Mouse (Mus musculus): Measurements from ENCODE around the gene Rcor2.

DNA sequence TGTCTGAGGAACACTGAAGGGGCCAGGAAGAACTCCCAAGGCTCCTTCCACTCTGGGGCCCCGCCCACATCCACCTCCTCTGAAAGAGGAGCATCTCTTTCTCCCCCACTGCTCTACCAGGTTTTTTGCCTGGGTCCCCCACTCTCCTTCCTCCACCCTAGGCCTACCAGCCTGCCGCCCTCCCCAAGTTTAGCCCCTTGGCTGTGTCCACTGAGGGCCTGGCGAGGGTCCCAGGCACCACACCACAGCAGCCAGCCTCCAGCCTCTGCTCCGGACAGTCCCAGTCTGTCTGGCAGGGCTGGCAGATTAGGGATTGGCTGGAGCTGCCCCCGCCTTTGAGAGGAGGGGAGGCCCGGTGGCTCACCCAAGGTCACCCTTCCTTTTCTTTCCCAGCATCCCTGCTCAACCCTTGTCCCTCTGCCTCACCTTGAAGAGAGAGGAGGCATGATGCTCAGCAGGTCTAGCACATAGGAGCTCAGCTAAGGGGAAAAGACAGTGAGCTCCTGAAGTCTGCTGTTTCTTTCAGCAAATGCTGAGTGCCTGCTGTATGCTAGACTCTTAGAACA lies 2.3 kb upstream of the Rcor2 start:
- TF ChIP-seq CTCF (IDR thresholded peaks at IDR 0.05) (no peak), EP300 (IDR thresholded peaks at IDR 0.05) (no peak)

Data from lung, postnatal 0 days (tissue).